Mouse (Mus musculus) adrenal gland, adult 8-10 months (tissue): ENCODE data around the gene Gm48551. TPM values are rescaled to one million over a fixed set of nuclear protein-coding genes. Genes with fewer than 3 reads are reported as not detected.

Experiments used
- DNase-seq: peaks from one replicate; pipeline ENCODE4 v3.0.0; 2022
- total RNA-seq, 4 experiments: library from RNA; stranded (reverse); gene quantifications; 2 replicates each; pipeline ENCODE4 v1.2.4; 2022

Gene Gm48551
- total RNA-seq, 4 experiments from 2014 or later: 0.65 to 2.9 (median 1.0) TPM

GRCm38 (mm10) chr10:81356991-81357844, 27.0 kb upstream of the Gm48551 start, which contains the start of gene Mfsd12:
Gene Mfsd12, plus strand, starts transcription at chr10:81357491.
- DNase-seq: peak; percentile 85

GRCm38 (mm10) chr10:81358209-81358608, 26.1 kb upstream of the Gm48551 start:
- no peak for DNase-seq

GRCm38 (mm10) chr10:81358841-81359240, 25.4 kb upstream of the Gm48551 start:
- DNase-seq: no peak

GRCm38 (mm10) chr10:81360721-81361120, 23.5 kb upstream of the Gm48551 start:
- no peak for DNase-seq

- no peak for DNase-seq
Measured at GRCm38 (mm10) chr10:81362336-81362949, 21.8 kb upstream of the Gm48551 start.

GRCm38 (mm10) chr10:81363436-81364346, 20.6 kb upstream of the Gm48551 start:
- no peak for DNase-seq

GRCm38 (mm10) chr10:81364666-81365065, 19.6 kb upstream of the Gm48551 start:
- DNase-seq: no peak

- no peak for DNase-seq
Measured at GRCm38 (mm10) chr10:81365073-81365472, 19.2 kb upstream of the Gm48551 start.

- no peak for DNase-seq
Measured at GRCm38 (mm10) chr10:81365672-81366476, 18.4 kb upstream of the Gm48551 start, which contains the start of gene 4930404N11Rik. Gene 4930404N11Rik, minus strand, starts transcription at chr10:81365816.

- no peak for DNase-seq
Measured at GRCm38 (mm10) chr10:81366477-81367206, 17.6 kb upstream of the Gm48551 start.

- no peak for DNase-seq
Measured at GRCm38 (mm10) chr10:81367207-81367495, 17.1 kb upstream of the Gm48551 start.

- DNase-seq: no peak
Measured at GRCm38 (mm10) chr10:81375322-81375721, 8.9 kb upstream of the Gm48551 start.

GRCm38 (mm10) chr10:81376561-81377361, 7.5 kb upstream of the Gm48551 start:
- DNase-seq: no peak

- DNase-seq: no peak
Measured at GRCm38 (mm10) chr10:81377362-81377664, 7.0 kb upstream of the Gm48551 start.

GRCm38 (mm10) chr10:81377793-81378552, 6.3 kb upstream of the Gm48551 start, which contains the start of gene Fzr1:
Gene Fzr1, minus strand, starts transcription at chr10:81378516.
- DNase-seq: no peak

GRCm38 (mm10) chr10:81378553-81379182, 5.6 kb upstream of the Gm48551 start:
- peak; percentile 100 for DNase-seq

GRCm38 (mm10) chr10:81379183-81379553, 5.1 kb upstream of the Gm48551 start:
- no peak for DNase-seq

GRCm38 (mm10) chr10:81379809-81380378, 4.4 kb upstream of the Gm48551 start:
- DNase-seq: no peak

- DNase-seq: no peak
Measured at GRCm38 (mm10) chr10:81382039-81382438, 2.2 kb upstream of the Gm48551 start.
